Mouse (Mus musculus) megakaryocyte, embryonic 14.5 days (primary cell): ENCODE measurements around the gene Slc12a3. TPM values are rescaled to one million over a fixed set of nuclear protein-coding genes. Genes with fewer than 3 reads are reported as not detected.

Experiments
- H3K27me3 ChIP-seq: replicated peaks from 2 replicates; pipeline ENCODE3; 2012; ENCODE audit warnings: inconsistent platforms
- H3K36me3 ChIP-seq: replicated peaks from 2 replicates; pipeline ENCODE3; 2012; ENCODE audit warnings: low read length, inconsistent platforms, mixed read lengths
- H3K4me1 ChIP-seq: 2 replicates; pipeline ENCODE4 v1.6.1; 2012; ENCODE audit warnings: inconsistent platforms
- H3K4me3 ChIP-seq: replicated peaks from 2 replicates; pipeline ENCODE3; 2012; ENCODE audit warnings: moderate library complexity, mild to moderate bottlenecking, inconsistent platforms
- H3K9me3 ChIP-seq: 2 replicates; pipeline ENCODE4 v1.6.1; 2012; ENCODE audit warnings: inconsistent platforms
- FLI1 ChIP-seq: IDR thresholded peaks from 2 replicates; pipeline ENCODE4 v1.6.1; 2012; ENCODE audit warnings: low read length, inconsistent platforms, mixed read lengths
- GATA1 ChIP-seq: IDR thresholded peaks from 3 replicates; pipeline ENCODE4 v1.6.1; 2012; ENCODE audit warnings: mixed read lengths, low read length, inconsistent platforms, borderline replicate concordance
- polyA plus RNA-seq: library from polyadenylated mRNA; stranded (reverse); fragments of >175 nt; gene quantifications from 2 replicates; pipeline ENCODE4 v1.2.3, GENCODE M21; 2012; ENCODE audit warnings: low replicate concordance; ENCODE audit not compliant: insufficient read depth

Gene Slc12a3
- polyA plus RNA-seq, 1 experiment = not detected

- Histone ChIP-seq H3K4me3 (peak overlapping the region; percentile 35), H3K4me1 (peaks cover 45% of the 10 kb centered on the region), H3K9me3 (0 out of 2 replicates have a peak, but pooled peaks cover 3% of the 10 kb centered on the region), H3K36me3 (no peaks in the 10 kb centered on the region), H3K27me3 (peaks cover 42% of the 10 kb centered on the region)
- TF ChIP-seq FLI1 (no peak), GATA1 (no peak)
Observed at GRCm38 (mm10) chr8:94415218-94415617, 86.2 kb downstream of the Slc12a3 start.

Other genes starting within 250 kb of the Slc12a3 start
- 0.30 and 0.71 TPM in 2 replicates for gene Bbs2, start 230.3 kb upstream of the Slc12a3 start, polyA plus RNA-seq
- not detected in 2 replicates for gene Mt4, start 192.0 kb upstream of the Slc12a3 start, polyA plus RNA-seq
- gene Mt3, start 176.6 kb upstream of the Slc12a3 start, polyA plus RNA-seq = not detected in 2 replicates
- 368 and 523 TPM in 2 replicates for gene Mt2, start 156.5 kb upstream of the Slc12a3 start, polyA plus RNA-seq
- 627 and 878 TPM in 2 replicates for gene Mt1, start 150.1 kb upstream of the Slc12a3 start, polyA plus RNA-seq
- 3.1 and 3.3 TPM in 2 replicates for gene Nup93, start 114.6 kb upstream of the Slc12a3 start, polyA plus RNA-seq
- 188 and 443 TPM in 2 replicates for gene Herpud1, start 57.2 kb downstream of the Slc12a3 start, polyA plus RNA-seq
- 0.21 and 3.4 TPM in 2 replicates for gene Nlrc5, start 105.2 kb downstream of the Slc12a3 start, polyA plus RNA-seq
- gene Cpne2, start 203.8 kb downstream of the Slc12a3 start, polyA plus RNA-seq = 11.4 and 13.6 TPM in 2 replicates